Mouse (Mus musculus): ENCODE measurements around the gene Mmd. TPM values are rescaled to one million over a fixed set of nuclear protein-coding genes. Genes with fewer than 3 reads are reported as not detected.
A peak's percentile ranks its signal among the peaks of the same experiment; 100 is the strongest.

Mmd gene
- total RNA-seq, 2 experiments from 2014 or later: 43.2 to 63.5 TPM

GRCm38 (mm10) chr11:90246676-90247075 lies 2.6 kb upstream of the Mmd start:
- intact Hi-C loops (cut with DNase I): loop anchor here (2.0 kb wide), 1 partner anchor 14 kb away; no protein-coding TSS in a partner anchor
- DNase-seq: no peak

GRCm38 (mm10) chr11:90247793-90248192 lies 1.5 kb upstream of the Mmd start:
- DNase-seq: no peak
- intact Hi-C loops (cut with DNase I): loop anchor here (2.0 kb wide), 1 partner anchor 15 kb away; no protein-coding TSS in a partner anchor

GRCm38 (mm10) chr11:90249701-90250141 lies 465 bp downstream of the Mmd start:
- intact Hi-C loops (cut with DNase I): loop anchor here (1.0 to 5.0 kb wide), 2 partner anchors 65 to 212 kb away; no protein-coding TSS in a partner anchor
- peak in 1 of 2 experiments; percentile 67 for DNase-seq

- intact Hi-C loops (cut with DNase I): loop anchor here (5.0 kb wide), 1 partner anchor 213 kb away; no protein-coding TSS in a partner anchor
- DNase-seq: peak; percentile 42 to 46
These were observed 933 bp downstream of the Mmd start for GRCm38 (mm10) chr11:90250189-90250588.

DNA sequence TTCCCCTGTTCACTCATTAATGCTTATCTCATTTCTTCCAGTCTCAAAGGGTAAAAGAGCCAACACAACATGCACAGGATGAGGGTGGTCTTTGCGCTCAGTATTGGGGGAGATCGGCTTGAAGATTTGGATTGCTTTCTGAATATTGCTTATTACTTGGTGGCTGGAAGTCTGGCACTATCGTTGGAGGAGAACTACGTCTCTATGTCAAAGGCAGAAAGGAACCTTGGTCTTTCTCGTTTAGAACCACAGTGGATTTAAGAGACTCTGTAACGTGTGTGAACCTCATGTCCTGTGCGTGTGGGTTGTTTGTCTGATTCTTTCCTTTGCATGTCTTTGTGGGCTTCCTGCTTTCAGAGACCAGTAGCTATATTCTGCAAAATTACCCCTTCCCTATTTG lies 1.5 kb downstream of the Mmd start:
- intact Hi-C loops (cut with DNase I): loop anchor here (5.0 kb wide), 1 partner anchor 213 kb away; no protein-coding TSS in a partner anchor
- DNase-seq: no peak

- peak; percentile 49 to 52 for DNase-seq
- intact Hi-C loops (cut with DNase I): loop anchor here (5.0 kb wide), 1 partner anchor 215 kb away; no protein-coding TSS in a partner anchor
These were observed 2.7 kb downstream of the Mmd start for GRCm38 (mm10) chr11:90251923-90252322.

DNA sequence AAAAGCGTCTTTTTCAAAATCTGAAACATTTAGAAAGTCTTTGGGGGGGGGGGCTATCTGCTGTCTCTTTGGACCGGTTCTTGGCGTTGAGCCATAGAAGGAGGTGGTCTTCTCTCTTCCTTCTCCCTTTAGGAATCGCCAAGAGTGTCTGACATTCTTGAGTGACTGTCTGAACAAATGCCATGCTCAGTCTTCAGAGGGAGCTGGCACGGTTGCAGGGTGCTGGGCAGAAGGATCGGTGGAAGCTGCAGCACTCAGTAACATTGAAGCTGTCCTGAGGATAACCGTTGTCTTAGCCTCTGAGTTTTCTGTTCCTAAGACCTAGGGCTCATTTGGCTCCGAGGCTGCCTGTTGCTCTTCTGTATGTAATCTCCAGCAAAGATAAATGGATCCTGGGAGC lies 3.1 kb downstream of the Mmd start:
- intact Hi-C loops (cut with DNase I): loop anchor here (5.0 kb wide), 1 partner anchor 215 kb away; no protein-coding TSS in a partner anchor
- no peak for DNase-seq

DNA sequence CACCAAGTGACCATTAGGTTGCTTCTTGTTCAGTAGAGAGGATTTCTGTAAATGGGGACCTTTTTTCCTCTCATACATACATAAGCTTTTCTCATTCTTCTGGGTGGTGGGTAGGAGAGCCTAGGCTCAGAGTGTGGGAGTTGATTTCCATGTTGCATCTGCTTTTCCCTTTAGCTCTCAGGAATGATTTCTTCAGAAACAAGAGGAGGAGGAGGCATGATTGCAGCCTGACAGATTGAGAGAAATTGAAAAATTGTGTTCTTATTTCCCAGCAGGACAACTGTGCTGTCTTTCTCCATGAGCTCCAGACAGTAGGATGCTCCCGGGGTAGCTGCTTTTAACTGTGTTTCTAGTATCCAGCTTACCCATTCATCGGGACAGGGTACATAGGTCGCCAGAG lies 5.3 kb downstream of the Mmd start:
- intact Hi-C loops (cut with DNase I): loop anchor here (5.0 kb wide), 1 partner anchor 217 kb away; no protein-coding TSS in a partner anchor
- no peak for DNase-seq

GRCm38 (mm10) chr11:90255687-90256086 lies 6.4 kb downstream of the Mmd start:
- intact Hi-C loops (cut with DNase I): loop anchor here (5.0 kb wide), 1 partner anchor 127 kb away; no protein-coding TSS in a partner anchor
- DNase-seq: peak; percentile 69 to 73

DNA sequence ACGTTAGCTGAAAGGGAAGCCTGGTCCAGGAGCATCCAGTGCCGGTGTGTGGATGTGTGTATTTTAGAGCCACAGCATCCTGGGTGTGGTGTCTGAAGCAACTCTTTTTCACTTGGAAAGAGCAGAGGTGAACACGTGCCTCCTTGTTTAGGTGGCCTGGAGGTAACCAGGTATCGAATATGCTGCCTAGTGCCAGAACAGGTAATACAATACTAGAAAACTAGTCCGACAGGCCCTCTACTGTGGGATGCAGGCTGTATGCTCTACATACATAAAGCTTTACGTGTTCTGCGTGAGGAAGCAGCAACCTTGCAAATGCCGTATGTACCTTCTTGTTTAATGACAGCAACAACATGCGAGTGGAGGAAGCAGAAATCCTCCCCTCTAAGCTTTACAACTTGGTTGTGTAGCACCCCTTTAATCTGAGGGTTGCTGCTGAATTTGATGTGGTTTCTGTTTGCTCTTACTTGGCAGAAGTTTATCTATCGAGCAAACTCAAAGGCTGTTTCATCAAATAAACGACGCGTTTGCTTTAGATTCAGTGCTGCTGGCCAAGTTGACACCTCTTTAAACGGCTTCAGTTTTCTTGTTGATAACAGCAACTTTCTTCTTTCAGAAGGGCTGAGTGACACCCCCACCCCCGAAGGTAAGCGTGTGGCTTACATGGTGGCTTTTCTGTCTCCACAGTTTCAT lies 7.7 kb downstream of the Mmd start:
- intact Hi-C loops (cut with DNase I): loop anchor here (5.0 kb wide), 1 partner anchor 125 kb away; no protein-coding TSS in a partner anchor
- no peak for DNase-seq

GRCm38 (mm10) chr11:90258321-90258927 lies 9.2 kb downstream of the Mmd start:
- DNase-seq: no peak
- intact Hi-C loops (cut with DNase I): loop anchor here (5.0 kb wide), 1 partner anchor 124 kb away; no protein-coding TSS in a partner anchor

DNA sequence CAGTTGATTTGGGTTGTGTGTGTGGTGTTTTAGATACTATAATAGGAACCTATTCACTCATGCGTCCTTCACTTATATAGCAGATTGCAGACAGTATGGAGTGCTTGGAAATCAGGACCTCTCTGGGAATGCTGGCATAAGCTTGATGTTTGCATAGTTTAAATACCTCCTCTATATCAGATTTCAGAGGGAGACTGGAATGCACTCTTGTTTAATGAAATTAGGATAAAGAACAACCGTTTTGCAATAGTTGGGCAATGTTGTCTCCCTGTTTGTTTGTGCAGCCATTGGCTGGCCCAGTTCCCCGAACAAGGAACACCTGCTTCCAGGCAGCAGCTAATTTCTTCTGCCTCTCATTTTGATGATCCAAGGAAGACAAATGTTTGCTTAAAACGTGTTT lies 9.8 kb downstream of the Mmd start:
- intact Hi-C loops (cut with DNase I): loop anchor here (5.0 kb wide), 1 partner anchor 123 kb away; no protein-coding TSS in a partner anchor
- DNase-seq: no peak

GRCm38 (mm10) chr11:90259826-90260225 lies 10.6 kb downstream of the Mmd start:
- intact Hi-C loops (cut with DNase I): loop anchor here (5.0 kb wide), 1 partner anchor 122 kb away; no protein-coding TSS in a partner anchor
- DNase-seq: no peak

- no peak for DNase-seq
- intact Hi-C loops (cut with DNase I): no loop called here
These were observed 14.9 kb downstream of the Mmd start for GRCm38 (mm10) chr11:90264180-90264579.

GRCm38 (mm10) chr11:90265581-90265980 lies 16.3 kb downstream of the Mmd start:
- DNase-seq: no peak
- intact Hi-C loops (cut with DNase I): no loop called here

DNA sequence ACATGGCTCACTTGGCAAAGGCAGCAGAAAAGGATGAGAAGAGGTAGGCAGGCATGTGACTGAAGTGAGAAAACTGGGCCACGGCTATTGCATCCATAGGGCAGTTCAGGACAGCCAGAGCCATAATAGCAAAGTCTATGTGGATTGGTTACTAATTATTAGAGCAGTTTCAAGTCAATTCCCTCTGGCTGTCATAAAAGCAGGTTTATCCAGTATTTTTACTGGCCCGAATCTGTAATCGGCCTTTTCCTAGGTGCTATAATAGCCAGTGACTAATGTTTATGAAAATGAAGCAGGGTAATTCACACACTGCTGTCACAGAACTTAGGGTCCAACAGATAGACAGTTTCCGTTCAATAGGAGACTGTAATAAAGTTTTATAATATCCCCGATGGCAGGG lies 19.7 kb downstream of the Mmd start:
- no peak for DNase-seq
- intact Hi-C loops (cut with DNase I): no loop called here

DNA sequence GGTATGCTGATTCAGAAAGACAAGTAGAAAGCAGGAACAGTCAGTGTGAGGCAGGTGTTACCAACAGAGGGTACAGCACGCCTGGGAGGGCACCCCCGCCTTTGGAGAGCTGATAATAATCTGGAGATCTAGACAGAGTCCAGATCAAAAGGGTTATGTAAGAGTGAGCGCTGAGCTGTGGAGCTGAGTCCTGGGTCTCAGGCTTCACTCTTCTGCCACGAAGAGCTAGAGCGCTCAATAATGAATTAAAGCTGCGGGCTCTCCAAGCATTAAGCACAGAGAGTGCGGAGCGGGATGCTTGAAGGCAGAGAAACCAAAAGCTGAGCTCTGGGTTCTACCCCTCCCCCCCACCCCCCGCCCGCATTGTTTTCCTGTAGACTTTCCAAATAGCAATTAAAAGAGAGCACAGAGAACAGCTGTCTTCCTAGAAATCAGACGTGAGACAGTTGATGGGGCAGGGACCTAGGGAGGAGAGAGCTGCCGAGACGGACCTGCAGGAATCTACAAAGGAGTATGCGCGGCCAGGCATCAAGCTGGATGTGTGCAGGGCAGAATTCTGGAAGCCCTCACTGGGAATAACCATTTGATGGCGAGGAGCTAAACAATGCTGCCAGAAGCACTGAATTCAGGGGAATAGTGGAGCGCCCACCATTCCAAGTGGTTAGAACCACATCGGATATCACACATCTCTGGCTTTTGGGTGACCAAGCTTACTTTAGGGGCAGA lies 20.3 kb downstream of the Mmd start:
- DNase-seq: no peak
- intact Hi-C loops (cut with DNase I): no loop called here

DNA sequence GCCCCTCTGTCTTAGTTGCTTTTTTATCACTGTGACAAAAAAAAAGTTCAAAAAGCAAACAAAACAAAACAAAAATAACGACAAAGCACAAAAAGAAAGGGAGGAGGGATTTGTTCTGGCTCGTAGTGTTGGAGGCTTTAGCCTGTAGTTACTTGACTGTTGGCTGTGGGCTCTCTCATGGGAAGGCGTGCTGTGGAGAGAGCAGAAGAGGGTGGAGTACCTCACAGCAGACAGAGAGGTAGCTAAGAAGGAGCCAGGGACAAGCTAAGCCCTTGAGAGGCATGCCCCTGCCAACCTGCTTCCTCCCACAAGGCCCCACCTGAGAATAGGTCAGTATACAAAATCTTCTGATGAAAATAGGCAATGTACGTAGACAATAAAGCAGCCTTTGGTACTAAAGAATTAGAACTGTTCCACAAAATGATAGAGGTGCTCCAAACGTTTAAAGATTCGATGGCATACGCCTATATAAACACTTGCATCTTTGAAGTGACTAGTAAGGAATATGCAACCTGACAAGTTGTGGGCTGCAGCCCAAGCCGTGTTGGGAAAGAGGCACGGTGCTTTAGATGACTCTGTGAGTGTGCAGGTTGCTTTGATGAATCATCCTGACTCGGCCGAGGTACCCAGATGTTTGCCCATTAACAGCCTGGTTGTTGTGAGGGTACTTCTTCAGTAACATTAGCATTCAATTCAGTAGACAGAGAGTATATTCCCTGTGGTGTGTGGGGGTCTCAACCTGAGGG lies 21.0 kb downstream of the Mmd start:
- intact Hi-C loops (cut with DNase I): no loop called here

GRCm38 (mm10) chr11:90274187-90274586 lies 24.9 kb downstream of the Mmd start:
- no peak for DNase-seq
- intact Hi-C loops (cut with DNase I): no loop called here

More for the DNA sequence above, 21.0 kb downstream of the Mmd start:
- DNase-seq: no peak

- intact Hi-C loops (cut with DNase I): no loop called here
- peak; percentile 70 to 75 for DNase-seq
These were observed 26.4 kb downstream of the Mmd start for GRCm38 (mm10) chr11:90275663-90276062.

Data from heart, postnatal 10 days (tissue).